Mouse (Mus musculus): ENCODE measurements around the gene Tmub2. TPM values are rescaled to one million over a fixed set of nuclear protein-coding genes. Genes with fewer than 3 reads are reported as not detected.

Tmub2 gene
- polyA plus RNA-seq, 1 experiment: 74.7 TPM

DNA sequence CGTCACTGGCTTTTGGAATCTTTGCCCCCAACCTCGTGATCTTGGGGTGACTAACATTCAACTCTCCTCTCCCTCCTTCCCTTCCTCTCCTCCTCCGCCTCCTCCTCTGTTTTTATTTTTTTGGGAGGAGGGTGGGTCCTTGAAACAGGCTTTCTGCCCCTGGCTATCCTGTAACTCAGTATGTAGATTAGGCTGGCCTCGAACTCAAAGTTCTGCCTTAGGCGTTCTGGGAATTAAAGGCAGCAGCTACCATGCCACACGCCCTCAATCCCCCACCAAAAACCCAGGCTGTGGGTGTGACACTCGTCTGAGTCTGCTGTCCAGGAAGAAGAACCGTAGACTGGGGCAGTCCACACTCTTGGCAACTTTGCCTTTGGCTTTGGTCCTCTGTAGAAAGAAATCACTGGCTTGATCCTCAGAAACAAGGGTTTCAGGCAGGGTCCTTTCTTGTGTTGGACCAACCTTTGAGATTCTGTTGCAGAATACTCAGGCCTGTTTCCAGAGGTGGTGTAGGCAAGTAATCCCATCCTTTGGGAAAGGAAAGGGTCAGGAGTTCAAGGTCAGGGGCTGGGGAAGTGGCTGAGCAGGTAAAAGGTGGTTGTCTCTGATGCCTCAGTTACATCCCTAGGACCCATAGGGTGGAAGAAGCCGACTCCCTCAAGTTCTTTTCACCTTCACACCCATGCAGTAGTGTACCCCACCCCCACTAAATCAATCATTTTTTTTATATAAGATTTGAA, 35.2 kb upstream of the Tmub2 start:
- TF ChIP-seq CTCF (IDR thresholded peaks at IDR 0.05; ENCODE audit: borderline replicate concordance, extremely low read depth, insufficient read depth, insufficient read length) (no peak), POLR2A (IDR thresholded peaks at IDR 0.05; ENCODE audit: borderline replicate concordance, extremely low read depth, insufficient read depth, insufficient read length, poor library complexity, severe bottlenecking) (no peak)
- no peak for DNase-seq (ENCODE audit: low read depth)

GRCm38 (mm10) chr11:102257514-102257913, 27.2 kb upstream of the Tmub2 start:
- TF ChIP-seq POLR2A (IDR thresholded peaks at IDR 0.05; ENCODE audit: borderline replicate concordance, extremely low read depth, insufficient read depth, insufficient read length, poor library complexity, severe bottlenecking) (no peak), CTCF (IDR thresholded peaks at IDR 0.05; ENCODE audit: borderline replicate concordance, extremely low read depth, insufficient read depth, insufficient read length) (peak; percentile 63)
- peak; percentile 65 for DNase-seq (ENCODE audit: low read depth)

GRCm38 (mm10) chr11:102258095-102258494, 26.6 kb upstream of the Tmub2 start:
- no peak for TF ChIP-seq CTCF (IDR thresholded peaks at IDR 0.05; ENCODE audit: borderline replicate concordance, extremely low read depth, insufficient read depth, insufficient read length)
- no peak for TF ChIP-seq POLR2A (IDR thresholded peaks at IDR 0.05; ENCODE audit: borderline replicate concordance, extremely low read depth, insufficient read depth, insufficient read length, poor library complexity, severe bottlenecking)
- no peak for DNase-seq (ENCODE audit: low read depth)

GRCm38 (mm10) chr11:102258521-102258920, 26.2 kb upstream of the Tmub2 start:
- TF ChIP-seq POLR2A (IDR thresholded peaks at IDR 0.05; ENCODE audit: borderline replicate concordance, extremely low read depth, insufficient read depth, insufficient read length, poor library complexity, severe bottlenecking): no peak
- peak; percentile 21; the same call in 1 of the 2 replicates for TF ChIP-seq CTCF (IDR thresholded peaks at IDR 0.05; ENCODE audit: borderline replicate concordance, extremely low read depth, insufficient read depth, insufficient read length)
- DNase-seq (ENCODE audit: low read depth): no peak

GRCm38 (mm10) chr11:102263211-102263610, 21.5 kb upstream of the Tmub2 start:
- TF ChIP-seq POLR2A (IDR thresholded peaks at IDR 0.05; ENCODE audit: borderline replicate concordance, extremely low read depth, insufficient read depth, insufficient read length, poor library complexity, severe bottlenecking) (no peak), CTCF (IDR thresholded peaks at IDR 0.05; ENCODE audit: borderline replicate concordance, extremely low read depth, insufficient read depth, insufficient read length) (no peak)
- DNase-seq (ENCODE audit: low read depth): no peak

- TF ChIP-seq CTCF (IDR thresholded peaks at IDR 0.05; ENCODE audit: borderline replicate concordance, extremely low read depth, insufficient read depth, insufficient read length) (no peak), POLR2A (IDR thresholded peaks at IDR 0.05; ENCODE audit: borderline replicate concordance, extremely low read depth, insufficient read depth, insufficient read length, poor library complexity, severe bottlenecking) (no peak)
- no peak for DNase-seq (ENCODE audit: low read depth)
These were observed 18.9 kb upstream of the Tmub2 start for GRCm38 (mm10) chr11:102265816-102266215.

- no peak for DNase-seq (ENCODE audit: low read depth)
- TF ChIP-seq CTCF (IDR thresholded peaks at IDR 0.05; ENCODE audit: borderline replicate concordance, extremely low read depth, insufficient read depth, insufficient read length): no peak
- no peak for TF ChIP-seq POLR2A (IDR thresholded peaks at IDR 0.05; ENCODE audit: borderline replicate concordance, extremely low read depth, insufficient read depth, insufficient read length, poor library complexity, severe bottlenecking)
These were observed 17.9 kb upstream of the Tmub2 start for GRCm38 (mm10) chr11:102266631-102267355.

DNA sequence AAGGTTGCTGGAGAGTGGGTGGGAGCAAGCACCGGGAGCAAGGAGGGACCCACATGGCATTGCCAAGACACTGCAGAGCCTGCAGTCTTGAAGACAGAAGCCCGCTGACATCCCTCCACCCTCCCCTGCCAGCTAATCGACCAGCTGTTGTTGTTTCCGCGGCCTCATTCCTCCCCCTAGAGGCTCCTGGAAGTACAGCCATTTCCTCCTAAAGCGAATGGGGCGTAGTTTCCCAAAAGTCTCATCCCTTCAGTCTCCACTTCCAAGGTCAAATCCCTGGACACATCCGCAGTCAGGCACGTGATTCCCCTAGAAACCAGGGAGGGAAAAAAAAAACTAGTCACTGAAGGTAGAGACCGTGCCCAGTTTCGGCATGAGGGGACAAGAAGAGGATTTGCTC, 17.3 kb upstream of the Tmub2 start:
- TF ChIP-seq CTCF (IDR thresholded peaks at IDR 0.05; ENCODE audit: borderline replicate concordance, extremely low read depth, insufficient read depth, insufficient read length) (peak; percentile 79), POLR2A (IDR thresholded peaks at IDR 0.05; ENCODE audit: borderline replicate concordance, extremely low read depth, insufficient read depth, insufficient read length, poor library complexity, severe bottlenecking) (no peak)
- peak; percentile 90 for DNase-seq (ENCODE audit: low read depth)

GRCm38 (mm10) chr11:102268520-102269244, 16.0 kb upstream of the Tmub2 start, which contains the start of gene Asb16:
Gene Asb16, plus strand, starts transcription at chr11:102268743.
- no peak for DNase-seq (ENCODE audit: low read depth)
- TF ChIP-seq CTCF (IDR thresholded peaks at IDR 0.05; ENCODE audit: borderline replicate concordance, extremely low read depth, insufficient read depth, insufficient read length) (no peak), POLR2A (IDR thresholded peaks at IDR 0.05; ENCODE audit: borderline replicate concordance, extremely low read depth, insufficient read depth, insufficient read length, poor library complexity, severe bottlenecking) (no peak)

- peak; percentile 63 for DNase-seq (ENCODE audit: low read depth)
- no peak for TF ChIP-seq CTCF (IDR thresholded peaks at IDR 0.05; ENCODE audit: borderline replicate concordance, extremely low read depth, insufficient read depth, insufficient read length)
These were observed 8.3 kb upstream of the Tmub2 start for GRCm38 (mm10) chr11:102276411-102276915.

GRCm38 (mm10) chr11:102277754-102278153, 7.0 kb upstream of the Tmub2 start:
- DNase-seq (ENCODE audit: low read depth): no peak
- TF ChIP-seq POLR2A (IDR thresholded peaks at IDR 0.05; ENCODE audit: borderline replicate concordance, extremely low read depth, insufficient read depth, insufficient read length, poor library complexity, severe bottlenecking) (no peak), CTCF (IDR thresholded peaks at IDR 0.05; ENCODE audit: borderline replicate concordance, extremely low read depth, insufficient read depth, insufficient read length) (no peak)

Measured in brain, embryonic 14.5 days (tissue).